Mouse (Mus musculus) embryo, embryonic 9.5 days (tissue): Measurements from ENCODE around the gene Snrpb.
A peak's percentile ranks its signal among the peaks of the same experiment; 100 is the strongest.

Experiments used
- DNase-seq: peaks from one replicate; pipeline ENCODE4 v3.0.0-alpha.2; 2017; ENCODE audit errors: extremely low spot score

Gene Snrpb

GRCm38 (mm10) chr2:130178706-130179506 lies at the start of gene Snrpb:
Gene Snrpb (minus strand): TSS chr2:130179403.
- DNase-seq = peak; percentile 88

GRCm38 (mm10) chr2:130211581-130211980 lies 32.4 kb upstream of the Snrpb start:
- no peak for DNase-seq

DNA sequence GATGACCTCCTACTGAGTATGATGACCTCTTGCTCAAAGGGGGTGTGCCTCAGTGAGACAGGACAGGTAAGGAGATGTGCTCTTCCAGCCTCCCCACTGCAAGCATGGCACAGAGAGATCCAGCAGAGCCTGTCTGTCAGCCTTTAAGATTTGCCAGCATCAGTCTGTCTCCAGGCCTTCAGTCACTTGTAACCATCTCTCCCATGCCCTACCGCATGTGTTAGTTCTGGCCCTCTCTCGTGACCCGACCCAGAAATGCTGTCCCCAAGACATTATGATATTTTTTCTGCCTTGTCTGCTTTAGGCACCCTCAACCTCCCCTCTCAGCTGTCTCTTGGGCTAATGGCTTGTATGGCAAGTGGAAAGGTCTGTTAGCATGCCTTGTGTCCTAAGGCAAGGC lies 30.4 kb upstream of the Snrpb start:
- no peak for DNase-seq

- no peak for DNase-seq
Measured at GRCm38 (mm10) chr2:130207996-130208395, 28.8 kb upstream of the Snrpb start.

GRCm38 (mm10) chr2:130207376-130207775 lies 28.2 kb upstream of the Snrpb start:
- DNase-seq = no peak

DNA sequence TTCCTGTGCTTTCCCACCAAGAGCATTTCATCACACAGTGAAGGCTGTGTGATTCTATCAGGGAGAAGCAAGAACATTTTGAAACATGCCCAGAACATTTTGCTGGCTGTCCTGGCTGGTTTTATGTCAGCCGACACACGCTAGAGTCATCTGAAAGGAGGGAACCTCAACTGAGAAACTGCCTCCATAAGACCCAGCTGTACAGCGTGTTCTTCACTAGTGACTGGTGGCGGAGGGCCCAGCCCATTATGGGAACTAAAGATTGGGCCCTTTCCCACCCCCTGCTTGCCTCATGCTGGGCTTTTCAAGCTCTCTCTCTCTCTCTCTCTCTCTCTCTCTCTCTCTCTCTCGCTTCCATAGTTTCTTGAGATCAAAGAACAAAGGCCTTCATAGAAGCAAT lies 21.8 kb upstream of the Snrpb start:
- DNase-seq = no peak

DNA sequence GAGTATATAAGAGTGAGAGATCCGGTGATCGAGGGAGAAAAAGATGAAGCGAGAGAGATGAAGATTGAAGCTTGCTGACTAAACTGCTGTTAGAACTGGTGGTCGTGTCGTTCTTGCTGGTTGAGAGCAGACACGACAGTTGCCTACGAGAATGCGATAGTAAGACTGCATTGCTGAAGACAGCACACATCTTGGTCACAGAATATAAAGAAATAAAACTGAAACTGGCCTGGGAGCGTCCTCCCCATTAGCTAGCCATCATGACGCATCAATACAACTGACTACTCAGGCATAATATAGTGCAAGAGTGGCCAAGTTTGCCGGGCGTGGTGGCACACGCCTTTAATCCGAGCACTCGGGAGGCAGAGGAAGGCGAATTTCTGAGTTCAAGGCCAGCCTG lies 15.7 kb upstream of the Snrpb start, which contains the start of gene Tmc2:
Tmc2 (plus strand) TSS at position 301 of the 400 bp plus-strand sequence.
- no peak for DNase-seq

DNA sequence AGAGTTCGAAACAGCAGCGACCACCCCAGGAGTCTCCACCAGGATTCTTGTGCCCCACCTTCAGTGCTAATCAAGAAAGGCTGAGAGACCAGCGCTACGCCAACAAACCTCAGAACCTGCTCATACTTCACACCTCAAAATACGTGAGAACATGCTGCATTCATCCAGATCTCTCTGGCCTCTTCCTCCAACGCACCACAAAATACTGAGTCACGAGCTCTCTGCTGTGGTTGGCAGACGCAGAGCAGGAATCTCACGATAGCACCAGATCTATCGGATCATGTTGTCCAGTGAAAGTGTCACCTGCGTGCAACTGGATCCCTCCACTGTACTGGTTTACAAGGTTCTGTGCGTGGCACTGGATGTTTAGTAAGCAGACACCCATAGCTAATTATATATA lies 9.2 kb upstream of the Snrpb start:
- no peak for DNase-seq

DNA sequence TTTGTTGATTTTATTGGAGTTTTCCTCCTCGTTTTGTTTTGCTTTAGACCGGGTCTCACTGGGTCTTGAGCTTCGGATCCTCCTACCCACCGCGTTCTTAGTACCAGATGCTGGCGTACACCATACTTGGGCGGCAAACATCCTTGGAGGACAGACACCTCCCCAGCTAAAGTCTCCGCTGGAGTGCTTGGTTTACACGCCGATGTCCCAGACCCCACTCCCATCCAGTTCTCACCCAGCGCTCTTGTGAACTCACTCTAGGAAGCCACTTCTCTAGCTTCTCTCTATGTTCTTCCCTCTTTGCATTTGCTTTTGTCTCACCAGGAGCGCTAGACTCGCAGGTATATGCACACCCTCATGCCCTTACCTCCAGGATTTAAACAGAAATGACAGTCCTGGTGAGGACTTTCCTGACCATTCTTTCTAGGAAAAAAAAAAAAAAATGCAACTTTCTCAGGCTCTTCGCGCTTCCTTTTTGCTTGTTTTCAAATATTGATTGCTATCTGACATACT lies 360 bp upstream of the Snrpb start:
- no peak for DNase-seq

GRCm38 (mm10) chr2:130178381-130178705 lies 860 bp downstream of the Snrpb start:
- no peak for DNase-seq

DNA sequence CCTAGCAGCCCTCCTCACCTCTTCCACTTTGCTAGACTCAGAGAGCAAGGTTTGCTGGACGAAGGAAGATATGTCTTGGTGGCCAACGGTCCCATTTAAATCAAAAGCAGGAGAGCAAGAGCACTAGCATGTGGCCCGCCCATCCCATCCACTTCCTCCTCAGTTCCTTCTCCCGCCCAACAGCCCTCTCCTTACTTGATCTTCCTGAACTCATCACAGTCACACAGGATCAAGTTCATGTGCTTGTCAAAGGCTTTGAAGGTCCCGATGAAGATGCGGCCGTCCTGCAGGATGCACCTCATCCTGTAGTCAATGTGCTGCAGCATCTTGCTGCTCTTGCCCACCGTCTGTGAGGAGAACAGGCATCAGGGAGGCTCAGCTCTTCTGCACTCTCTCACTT lies 2.4 kb downstream of the Snrpb start:
- no peak for DNase-seq

DNA sequence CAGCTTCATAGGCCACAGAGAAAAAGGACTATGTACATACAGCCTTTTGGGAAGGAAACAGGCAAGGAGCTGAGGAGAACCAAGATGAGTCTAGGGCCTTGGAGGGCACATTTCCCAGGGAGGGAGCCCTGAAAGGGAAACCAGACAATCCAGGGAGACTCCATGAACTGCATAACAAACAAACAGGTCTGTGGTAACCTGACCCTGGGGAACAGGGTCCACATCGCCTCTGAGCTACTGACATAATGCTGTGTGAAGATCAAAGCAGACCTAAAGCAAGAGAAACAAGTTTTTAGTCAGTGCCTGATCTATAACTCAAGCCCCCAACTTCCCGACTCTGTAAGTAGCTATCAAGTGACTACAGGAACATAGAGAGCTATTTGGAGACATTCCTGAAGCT lies 7.5 kb downstream of the Snrpb start:
- no peak for DNase-seq

DNA sequence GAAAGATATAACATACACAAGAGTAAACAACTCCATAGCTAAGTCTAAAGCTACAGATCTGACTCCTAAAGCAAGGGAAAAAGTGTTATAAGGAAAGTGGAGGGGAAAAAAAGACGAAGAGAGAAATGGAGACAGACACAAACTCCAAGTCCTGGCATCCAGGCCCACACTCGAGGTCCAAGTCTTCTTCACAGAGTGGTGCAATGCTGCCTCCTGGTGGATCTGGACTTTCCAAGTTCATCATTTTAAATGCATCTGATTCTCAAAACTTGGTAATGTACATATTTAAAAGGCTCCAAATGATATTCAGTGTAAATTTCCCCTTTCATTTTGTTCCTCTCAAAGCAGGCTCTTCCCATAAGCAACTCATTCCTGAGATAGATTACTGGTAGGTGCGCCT lies 11.3 kb downstream of the Snrpb start:
- DNase-seq = peak; percentile 36

DNA sequence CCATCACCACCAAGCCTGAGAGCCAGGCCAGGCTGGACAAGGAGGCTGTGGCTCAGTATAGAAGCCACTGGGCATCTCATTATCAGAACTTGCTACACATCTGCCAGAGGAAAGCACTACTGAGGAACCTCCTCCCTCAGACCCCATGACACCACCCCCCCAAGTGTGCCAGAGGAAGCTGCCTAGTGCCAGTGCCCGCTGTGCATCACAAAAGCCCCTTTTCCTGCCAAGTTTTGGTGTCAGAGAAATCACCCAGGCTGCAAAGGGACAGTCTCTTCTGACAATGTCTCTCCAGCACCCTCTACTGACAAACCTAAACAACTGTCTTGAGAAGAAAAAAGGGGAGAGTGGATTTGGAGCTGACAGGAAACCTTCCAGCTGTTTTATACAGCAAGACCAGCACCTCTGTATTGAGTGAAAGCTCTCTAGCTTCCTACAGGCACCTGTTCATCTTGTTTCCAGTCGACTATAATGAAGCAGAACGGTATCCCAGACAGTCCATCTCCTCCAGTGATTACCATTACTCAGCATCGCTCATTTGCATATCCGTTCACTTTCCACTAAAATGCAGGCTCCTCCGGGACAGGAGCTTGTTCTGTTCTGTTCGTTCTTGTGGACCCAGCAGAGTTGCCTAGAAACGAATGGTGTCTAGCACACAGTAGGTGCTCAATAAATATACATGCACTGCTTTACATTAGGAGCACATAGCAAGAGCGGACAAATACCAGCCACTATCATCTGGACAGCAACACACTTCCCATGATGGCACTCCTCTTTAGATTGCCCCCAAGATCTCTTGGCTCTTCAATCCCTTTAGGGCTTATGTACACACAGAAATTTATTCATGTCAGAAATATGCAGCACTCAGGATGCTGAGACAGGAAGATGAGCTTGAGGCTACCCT lies 12.6 kb downstream of the Snrpb start:
- DNase-seq = peak; percentile 25

GRCm38 (mm10) chr2:130162701-130163100 lies 16.5 kb downstream of the Snrpb start:
- DNase-seq = no peak

- no peak for DNase-seq
Measured at GRCm38 (mm10) chr2:130158088-130158437, 21.1 kb downstream of the Snrpb start.

- no peak for DNase-seq
Measured at GRCm38 (mm10) chr2:130157231-130158087, 21.7 kb downstream of the Snrpb start.

GRCm38 (mm10) chr2:130155851-130156250 lies 23.4 kb downstream of the Snrpb start:
- no peak for DNase-seq

DNA sequence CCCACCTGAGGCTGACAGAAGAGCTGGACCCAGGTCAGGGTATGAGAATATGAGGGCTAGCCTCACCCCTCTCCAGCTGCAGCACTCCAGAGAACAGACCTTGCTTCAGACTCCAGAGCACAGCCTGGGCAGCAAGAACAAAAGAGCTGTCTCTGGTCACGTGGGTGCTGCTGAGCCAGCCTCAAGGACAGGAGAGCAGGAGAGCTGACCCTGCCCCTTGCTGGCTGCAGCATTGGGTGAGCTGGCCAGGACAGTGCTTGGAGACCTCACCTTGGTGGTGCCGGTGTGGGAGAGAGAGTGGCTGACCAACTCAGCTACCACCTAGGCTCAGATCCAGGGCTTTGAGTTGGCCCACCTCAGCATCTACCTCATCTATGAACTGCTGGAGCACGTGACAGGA lies 24.0 kb downstream of the Snrpb start:
- DNase-seq = no peak

GRCm38 (mm10) chr2:130146089-130146668 lies 33.0 kb downstream of the Snrpb start:
- DNase-seq = no peak

- no peak for DNase-seq
Measured at GRCm38 (mm10) chr2:130144703-130145324, 34.4 kb downstream of the Snrpb start.
